8 mouse cellular contexts compared by ENCODE assay signal in the genomic region with DNA sequence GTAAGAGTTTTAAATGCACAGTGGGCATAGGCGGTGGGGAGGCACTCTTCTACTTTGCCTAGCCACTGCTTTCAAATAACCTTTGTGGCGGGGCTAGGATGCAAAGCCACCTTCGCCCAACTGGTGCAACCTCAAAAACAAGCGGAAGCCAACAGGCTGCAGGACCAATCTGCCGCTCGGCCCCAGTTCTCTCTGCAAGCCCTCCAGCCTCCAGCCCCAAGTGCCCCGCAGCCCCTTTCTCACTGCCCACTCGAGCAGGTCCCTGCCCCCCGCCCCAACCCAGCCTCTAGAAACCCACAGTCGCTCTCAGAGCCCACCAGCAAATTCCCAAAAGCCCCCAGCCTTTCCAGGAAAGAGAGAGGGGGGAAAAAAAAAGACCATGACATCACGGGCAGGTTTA.
DNase-seq lines count a peak whose midpoint lies in the region; ATAC-seq lines count a peak whose summit lies in the region.

No protein-coding gene starts in this region.

- H3K9ac ChIP-seq in heart, embryonic 15.5 days = peak overlapping the region; percentile 73

- H3K4me2 ChIP-seq in heart, embryonic 15.5 days = peak overlapping the region; percentile 88

- peak overlapping the region; percentile 55 for H3K4me3 ChIP-seq in heart, embryonic 15.5 days
- H3K4me3 ChIP-seq in megakaryocyte, embryonic 14.5 days (replicated peaks) = peak overlapping the region; percentile 93

- no peaks in the 10 kb centered on the region for H3K27me3 ChIP-seq in heart, embryonic 15.5 days
- H3K27me3 ChIP-seq in megakaryocyte, embryonic 14.5 days (replicated peaks) = no peaks in the 10 kb centered on the region

- H3K36me3 ChIP-seq in heart, embryonic 15.5 days = no peaks in the 10 kb centered on the region
- no peaks in the 10 kb centered on the region for H3K36me3 ChIP-seq in megakaryocyte, embryonic 14.5 days (replicated peaks; ENCODE audit: low read length)

- H3K4me1 ChIP-seq in heart, embryonic 15.5 days (replicated peaks) = peaks cover 45% of the 10 kb centered on the region
- H3K4me1 ChIP-seq in megakaryocyte, embryonic 14.5 days = peaks cover 30% of the 10 kb centered on the region

- 5% methylated on average over 11 of the region's 11 CpGs for WGBS in heart, embryonic 15.5 days

- peak overlapping the region; percentile 98 for H3K27ac ChIP-seq in heart, embryonic 15.5 days

- no peaks in the 10 kb centered on the region for H3K9me3 ChIP-seq in heart, embryonic 15.5 days (replicated peaks)
- no peaks in the 10 kb centered on the region for H3K9me3 ChIP-seq in megakaryocyte, embryonic 14.5 days

- DNase-seq in B cell, adult 2 months = peak; percentile 58 to 61
- DNase-seq in cerebellum, postnatal 25 days = peak; percentile 46 to 50
- DNase-seq in kidney, postnatal 10 days = peak; percentile 66
- DNase-seq in spleen, postnatal 36 days (ENCODE audit: low spot score in 2 of 2) = peak; percentile 56 to 61
- no peak for DNase-seq in c-Kit-positive CD71-positive TER-119-positive erythroid progenitor cells, embryonic 14.5 days (ENCODE audit: low spot score)

- peak; percentile 52 for ATAC-seq in CD4-positive, CD25-positive, alpha-beta regulatory T cell, adult 4 months
- no peak for ATAC-seq in heart, embryonic 15.5 days (replicated peaks; ENCODE audit: insufficient number of reproducible peaks, insufficient read depth, low FRiP score, low read depth)
